Mouse (Mus musculus) brain, adult 10 weeks (tissue): Measurements from ENCODE around the gene Zfp658. TPM values are rescaled to one million over a fixed set of nuclear protein-coding genes. Genes with fewer than 3 reads are reported as not detected.

Experiments
- polyA plus RNA-seq: library from polyadenylated mRNA; stranded (reverse); fragments of 350-450 nt; fragmentation: Illumina TruSeq; extraction: RNeasy Lipid Tissue Mini Kit (QIAGEN cat#74804); gene quantifications from one replicate; pipeline ENCODE4 v1.2.3, GENCODE M21; 2015; ENCODE audit warnings: low read depth, low replicate concordance

Zfp658 gene
- polyA plus RNA-seq: 6.1 TPM

DNA sequence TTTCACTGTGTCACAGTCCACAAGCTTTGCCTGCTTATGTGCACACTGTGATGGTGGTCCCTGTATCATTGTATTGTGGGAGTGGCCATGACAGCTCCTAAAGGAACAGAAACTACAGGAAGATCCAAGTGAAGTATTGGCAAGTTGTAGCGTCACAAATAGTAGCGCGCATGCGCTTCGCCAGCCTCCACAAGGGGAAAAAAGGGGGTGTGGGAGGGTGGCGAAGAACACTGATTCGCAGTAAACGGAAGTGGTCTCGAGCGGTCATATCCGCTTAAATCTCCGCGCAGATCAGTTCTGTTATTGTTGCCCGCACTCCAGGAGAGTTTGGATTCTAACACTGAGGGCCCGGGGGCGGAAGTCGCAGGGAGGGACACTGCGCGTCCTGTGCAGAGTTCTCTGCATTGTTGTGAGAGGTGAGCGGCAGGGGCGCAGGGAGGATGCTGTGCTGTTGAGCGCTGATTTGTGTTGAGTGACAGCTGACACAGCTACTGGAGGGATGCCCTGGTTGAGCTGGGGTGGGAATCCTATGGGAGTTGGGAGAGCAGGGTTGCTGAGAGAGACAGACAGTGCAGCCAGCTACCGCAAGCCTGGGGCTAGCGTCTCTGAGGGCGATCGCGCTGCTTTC lies at the start of gene Zfp658:
Zfp658 (plus strand) TSS at position 251 of the 628 bp plus-strand sequence.

DNA sequence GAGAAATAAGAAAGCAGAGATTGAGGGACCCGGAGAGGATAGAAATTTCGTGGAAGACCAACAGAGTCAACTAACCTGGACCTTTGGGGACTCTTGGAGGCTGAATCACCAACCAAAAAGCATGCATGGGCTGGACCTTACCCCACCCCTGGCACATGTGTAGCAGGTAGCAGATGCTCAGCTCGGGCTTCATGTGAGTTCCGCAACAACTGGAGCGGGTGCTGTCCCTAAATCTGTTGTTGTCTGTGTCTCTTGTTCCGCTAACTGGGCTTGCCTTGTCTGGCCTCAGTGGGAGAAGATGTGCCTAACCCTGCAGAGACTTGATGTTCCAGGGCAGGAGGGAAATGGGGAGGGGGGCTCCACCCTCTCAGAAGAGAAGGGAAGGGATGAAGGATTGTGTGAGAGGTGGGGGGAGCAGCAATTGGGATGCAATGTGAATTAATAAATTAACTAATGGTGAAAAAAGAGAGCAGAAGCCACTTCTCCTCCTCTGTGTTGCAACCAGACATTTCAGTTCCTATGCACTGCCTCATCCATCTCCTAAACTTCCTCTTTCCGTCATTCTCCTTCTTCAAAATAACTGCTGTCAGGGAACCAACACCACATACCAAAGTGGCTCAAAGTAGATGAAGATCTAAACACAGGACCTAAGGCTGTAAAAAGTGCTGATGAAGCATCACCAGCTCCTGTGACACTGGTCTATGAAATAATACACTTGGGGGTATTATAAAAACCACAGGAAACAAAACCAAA lies 17.7 kb upstream of the Zfp658 start, which contains the start of gene Cd33:
Cd33 (minus strand) TSS at position 204 of the 753 bp plus-strand sequence.

DNA sequence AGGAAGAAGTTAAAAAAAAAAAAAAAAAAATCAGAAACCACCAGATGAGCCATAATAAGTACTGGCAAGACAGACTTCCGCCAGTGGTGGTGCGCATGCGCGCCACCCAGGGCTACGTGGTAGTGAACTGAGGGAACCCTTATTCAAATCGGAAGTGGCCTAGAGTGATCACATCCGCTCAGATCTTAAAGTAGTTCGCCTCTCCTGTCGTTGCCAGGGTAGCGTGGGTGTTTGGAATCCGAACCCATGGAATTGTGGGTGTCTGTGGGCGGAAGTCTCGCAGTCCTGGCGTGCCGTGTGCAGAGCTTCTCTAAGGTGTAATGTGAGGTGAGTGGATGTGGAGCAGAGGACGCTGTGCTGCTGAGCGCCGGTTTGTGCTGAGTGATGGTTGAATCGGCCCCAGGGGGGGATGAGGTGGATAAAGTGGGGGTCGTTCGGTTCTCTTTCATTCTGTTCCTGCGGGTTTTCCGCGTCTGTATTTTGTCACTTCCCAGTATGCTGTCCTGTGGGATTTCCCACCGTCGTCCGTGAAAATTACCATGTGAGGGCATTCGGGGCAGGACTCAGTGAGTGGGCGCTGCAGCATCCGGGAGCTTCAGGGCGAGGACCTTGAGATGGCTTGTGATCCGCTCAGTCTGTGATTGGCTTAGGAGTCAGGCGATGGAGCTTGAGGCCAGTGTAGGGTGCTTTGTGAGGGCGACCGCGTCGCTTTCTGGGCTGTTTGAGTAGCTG lies 17.6 kb downstream of the Zfp658 start, which contains the start of gene Zfp719:
Zfp719 (plus strand) TSS at position 171 of the 732 bp plus-strand sequence.

DNA sequence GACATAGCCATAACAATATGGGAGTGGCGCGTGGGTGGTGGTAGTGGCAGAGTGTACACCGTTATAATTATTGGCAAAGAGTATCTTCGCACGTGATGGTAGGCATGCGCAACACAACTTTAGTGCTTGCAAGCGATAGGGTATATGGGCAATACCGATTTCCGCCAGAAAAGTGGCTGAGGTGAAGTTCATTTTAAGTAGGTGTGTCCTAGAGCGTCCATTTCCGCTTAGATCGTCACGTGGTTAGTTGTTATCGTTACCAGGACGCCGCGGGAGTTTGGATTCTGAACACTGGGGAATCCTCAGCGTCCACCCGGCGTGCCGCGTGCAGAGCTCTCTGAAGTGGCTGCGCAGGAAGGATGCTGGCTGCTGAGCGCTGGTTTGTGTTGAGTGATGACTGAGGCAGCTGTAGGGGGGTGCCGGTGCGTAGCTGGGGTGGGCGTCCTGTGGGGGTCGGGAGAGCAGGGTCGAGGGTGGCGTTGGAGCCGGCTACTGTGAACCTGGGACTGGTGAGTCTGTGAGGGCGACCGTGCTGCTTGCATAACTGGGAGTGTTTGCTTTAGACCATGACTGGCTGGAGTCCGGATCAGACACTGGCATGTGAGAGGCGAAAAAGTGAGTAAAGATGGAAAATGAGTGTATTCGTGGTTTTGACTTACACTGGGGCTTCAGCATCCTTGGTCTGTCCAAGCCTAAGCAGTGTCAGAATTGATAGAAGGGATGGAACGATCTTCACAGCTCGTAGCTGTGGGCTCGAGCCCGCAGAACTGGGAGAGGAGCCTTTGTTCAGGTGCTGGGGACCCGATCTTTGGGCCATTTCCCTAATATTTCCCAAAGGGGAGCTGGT lies 45.1 kb downstream of the Zfp658 start, which contains the start of gene Zfp819:
Zfp819 (plus strand) TSS at position 274 of the 847 bp plus-strand sequence.

Other genes starting within 250 kb of the Zfp658 start
- gene Zfp715, start 249.0 kb upstream of the Zfp658 start, polyA plus RNA-seq: 28.3 TPM
- gene Siglecf, start 210.9 kb upstream of the Zfp658 start, polyA plus RNA-seq: 0.48 TPM
- gene Siglecg, start 154.1 kb upstream of the Zfp658 start, polyA plus RNA-seq: not detected
- not detected for gene Lim2, start 134.6 kb upstream of the Zfp658 start, polyA plus RNA-seq
- not detected for gene Nkg7, start 125.2 kb upstream of the Zfp658 start, polyA plus RNA-seq
- not detected for gene Cldnd2, start 121.5 kb upstream of the Zfp658 start, polyA plus RNA-seq
- 91.5 TPM for gene Etfb, start 118.2 kb upstream of the Zfp658 start, polyA plus RNA-seq
- gene Gm45233, start 118.1 kb upstream of the Zfp658 start, polyA plus RNA-seq: 0.70 TPM
- gene Vsig10l, start 99.1 kb upstream of the Zfp658 start, polyA plus RNA-seq: 2.1 TPM
- gene Iglon5, start 72.2 kb upstream of the Zfp658 start, polyA plus RNA-seq: 29.8 TPM
- gene 4931406B18Rik, start 56.3 kb upstream of the Zfp658 start, polyA plus RNA-seq: not detected
- 5.4 TPM for gene Cd33, start 17.8 kb upstream of the Zfp658 start, polyA plus RNA-seq
- gene Zfp719, start 17.4 kb downstream of the Zfp658 start, polyA plus RNA-seq: 13.2 TPM
- gene Zfp819, start 44.9 kb downstream of the Zfp658 start, polyA plus RNA-seq: not detected
- gene Ceacam18, start 72.5 kb downstream of the Zfp658 start, polyA plus RNA-seq: not detected
- gene Siglece, start 97.9 kb downstream of the Zfp658 start, polyA plus RNA-seq: 1.4 TPM
- 6.3 TPM for gene Ctu1, start 109.8 kb downstream of the Zfp658 start, polyA plus RNA-seq
- gene Klk14, start 128.2 kb downstream of the Zfp658 start, polyA plus RNA-seq: not detected
- not detected for gene Klk13, start 150.3 kb downstream of the Zfp658 start, polyA plus RNA-seq
- gene Klk12, start 206.6 kb downstream of the Zfp658 start, polyA plus RNA-seq: not detected
- not detected for gene Klk11, start 212.3 kb downstream of the Zfp658 start, polyA plus RNA-seq
- not detected for gene Klk10, start 218.8 kb downstream of the Zfp658 start, polyA plus RNA-seq
- not detected for gene Klk9, start 229.6 kb downstream of the Zfp658 start, polyA plus RNA-seq
- gene Klk8, start 235.3 kb downstream of the Zfp658 start, polyA plus RNA-seq: 7.5 TPM
- gene Klk7, start 249.0 kb downstream of the Zfp658 start, polyA plus RNA-seq: not detected